Mouse (Mus musculus) adrenal gland, postnatal 4 days (tissue): ENCODE data around the gene Tmem175. TPM values are rescaled to one million over a fixed set of nuclear protein-coding genes. Genes with fewer than 3 reads are reported as not detected.
A peak's percentile ranks its signal among the peaks of the same experiment; 100 is the strongest.
"Not testable (repeated sequence)": the region's sequence is repeated elsewhere in the genome, so short reads cannot be mapped to it uniquely, and the experiment has no call there.

Source experiments
- DNase-seq, 2 experiments: peaks; one replicate each; pipeline ENCODE4 v3.0.0; 2021 to 2022; ENCODE audit warnings: low spot score in 2 of 2, mixed read lengths in 2 of 2
- long read RNA-seq, 2 experiments: library from polyadenylated mRNA; stranded (forward); transcript quantifications; one replicate each; pipeline ENCODE4 v2.0.0; 2021
- total RNA-seq, 2 experiments: library from RNA; stranded (reverse); gene quantifications; 2 replicates each; pipeline ENCODE4 v1.2.3; 2021

Gene Tmem175
- 10 to 100 TPM; 28.0 to 30.1 TPM for total RNA-seq
- long read RNA-seq, experiment 1, transcript Tmem175-203 (11 exons, 1,811 nt): minor isoform, 8 of 30 reads
- long read RNA-seq, experiment 1, transcript Tmem175-201 (11 exons, 3,956 nt): major isoform, 11 of 30 reads
- long read RNA-seq, experiment 1, partial matches to known transcripts: 4 of 30 reads
- long read RNA-seq, experiment 1, other reads (novel, unspliced or antisense): 6 of 30 reads
- long read RNA-seq, experiment 2, transcript Tmem175-201 (11 exons, 3,956 nt): major isoform, 20 of 49 reads
- long read RNA-seq, experiment 2, partial matches to known transcripts: 13 of 49 reads
- long read RNA-seq, experiment 2, other reads (novel, unspliced or antisense): 13 of 49 reads

- DNase-seq: peak; percentile 79
Observed at GRCm38 (mm10) chr5:108629634-108630483, at the start of gene Tmem175, which contains the start of gene Gak. Tmem175 (plus strand) TSS chr5:108629770. Gak (minus strand) TSS chr5:108629755.

- no peak for DNase-seq
Observed at GRCm38 (mm10) chr5:108581361-108581891, 48.1 kb upstream of the Tmem175 start.

GRCm38 (mm10) chr5:108599923-108600322 lies 29.6 kb upstream of the Tmem175 start:
- no peak for DNase-seq

GRCm38 (mm10) chr5:108602537-108602936 lies 27.0 kb upstream of the Tmem175 start:
- DNase-seq: no peak

GRCm38 (mm10) chr5:108610426-108610825 lies 19.1 kb upstream of the Tmem175 start:
- no peak for DNase-seq

GRCm38 (mm10) chr5:108621870-108622269 lies 7.7 kb upstream of the Tmem175 start:
- DNase-seq: no peak

- DNase-seq: no peak
Observed at GRCm38 (mm10) chr5:108626050-108626660, 3.4 kb upstream of the Tmem175 start.

- DNase-seq: no peak
Observed at GRCm38 (mm10) chr5:108628891-108629633, 508 bp upstream of the Tmem175 start.

- no peak for DNase-seq
Observed at GRCm38 (mm10) chr5:108633676-108634075, 4.1 kb downstream of the Tmem175 start.

- DNase-seq: not testable (repeated sequence)
Observed at GRCm38 (mm10) chr5:108634088-108634487, 4.5 kb downstream of the Tmem175 start.

- DNase-seq: no peak
Observed at GRCm38 (mm10) chr5:108636172-108636571, 6.6 kb downstream of the Tmem175 start.

- no peak for DNase-seq
Observed at GRCm38 (mm10) chr5:108643674-108644073, 14.1 kb downstream of the Tmem175 start.

- DNase-seq: no peak
Observed at GRCm38 (mm10) chr5:108645651-108646342, 16.2 kb downstream of the Tmem175 start.

GRCm38 (mm10) chr5:108646343-108646660 lies 16.7 kb downstream of the Tmem175 start:
- DNase-seq: no peak

- no peak for DNase-seq
Observed at GRCm38 (mm10) chr5:108647311-108647710, 17.7 kb downstream of the Tmem175 start.

GRCm38 (mm10) chr5:108647820-108648465 lies 18.4 kb downstream of the Tmem175 start:
- DNase-seq: no peak

GRCm38 (mm10) chr5:108648937-108649576 lies 19.5 kb downstream of the Tmem175 start:
- DNase-seq: no peak

GRCm38 (mm10) chr5:108650341-108650740 lies 20.8 kb downstream of the Tmem175 start:
- no peak for DNase-seq

GRCm38 (mm10) chr5:108651136-108651720 lies 21.7 kb downstream of the Tmem175 start:
- no peak for DNase-seq
